Mouse (Mus musculus): ENCODE results near the gene Nfkbid. TPM values are rescaled to one million over a fixed set of nuclear protein-coding genes. Genes with fewer than 3 reads are reported as not detected.

Nfkbid gene
- polyA plus RNA-seq, 1 experiment: 0.16 TPM

GRCm38 (mm10) chr7:30444971-30445751, 23.6 kb downstream of the Nfkbid start, which contains the start of gene Aplp1:
Gene Aplp1, minus strand, starts transcription at chr7:30445535.
- TF ChIP-seq GATA1 (IDR thresholded peaks at IDR 0.05; ENCODE audit: low read length): no peak

GRCm38 (mm10) chr7:30450241-30450640, 28.7 kb downstream of the Nfkbid start:
- TF ChIP-seq GATA1 (IDR thresholded peaks at IDR 0.05; ENCODE audit: low read length): no peak

GRCm38 (mm10) chr7:30453327-30453726, 31.8 kb downstream of the Nfkbid start:
- TF ChIP-seq GATA1 (IDR thresholded peaks at IDR 0.05; ENCODE audit: low read length): no peak

- TF ChIP-seq GATA1 (IDR thresholded peaks at IDR 0.05; ENCODE audit: low read length): no peak
These were observed 32.2 kb downstream of the Nfkbid start for GRCm38 (mm10) chr7:30453766-30454165.

GRCm38 (mm10) chr7:30454259-30454658, 32.7 kb downstream of the Nfkbid start:
- TF ChIP-seq GATA1 (IDR thresholded peaks at IDR 0.05; ENCODE audit: low read length): no peak

GRCm38 (mm10) chr7:30456487-30456886, 35.0 kb downstream of the Nfkbid start:
- TF ChIP-seq GATA1 (IDR thresholded peaks at IDR 0.05; ENCODE audit: low read length): no peak

GRCm38 (mm10) chr7:30456911-30457628, 35.5 kb downstream of the Nfkbid start:
- no peak for TF ChIP-seq GATA1 (IDR thresholded peaks at IDR 0.05; ENCODE audit: low read length)

GRCm38 (mm10) chr7:30457629-30458330, 36.2 kb downstream of the Nfkbid start, which contains the start of the genes Kirrel2 and Nphs1:
Gene Kirrel2, minus strand, starts transcription at chr7:30457690.
Gene Nphs1, plus strand, starts transcription at chr7:30458315.
- TF ChIP-seq GATA1 (IDR thresholded peaks at IDR 0.05; ENCODE audit: low read length): no peak

GRCm38 (mm10) chr7:30459484-30459883, 38.0 kb downstream of the Nfkbid start:
- no peak for TF ChIP-seq GATA1 (IDR thresholded peaks at IDR 0.05; ENCODE audit: low read length)

- no peak for TF ChIP-seq GATA1 (IDR thresholded peaks at IDR 0.05; ENCODE audit: low read length)
These were observed 42.0 kb downstream of the Nfkbid start for GRCm38 (mm10) chr7:30463568-30463967.

GRCm38 (mm10) chr7:30463996-30464395, 42.5 kb downstream of the Nfkbid start:
- no peak for TF ChIP-seq GATA1 (IDR thresholded peaks at IDR 0.05; ENCODE audit: low read length)

- TF ChIP-seq GATA1 (IDR thresholded peaks at IDR 0.05; ENCODE audit: low read length): no peak
These were observed 43.3 kb downstream of the Nfkbid start for GRCm38 (mm10) chr7:30464816-30465300.

- no peak for TF ChIP-seq GATA1 (IDR thresholded peaks at IDR 0.05; ENCODE audit: low read length)
These were observed 50.9 kb downstream of the Nfkbid start for GRCm38 (mm10) chr7:30472411-30472810.

- no peak for TF ChIP-seq GATA1 (IDR thresholded peaks at IDR 0.05; ENCODE audit: low read length)
These were observed 53.5 kb downstream of the Nfkbid start for GRCm38 (mm10) chr7:30474999-30475398.

Data from G1E-ER4 (cell line).